Mouse (Mus musculus): ENCODE measurements around the gene Poc1a.

- TF ChIP-seq POLR2A (IDR thresholded peaks at IDR 0.05; ENCODE audit: insufficient read depth, low read length) = no peak
- no peak for TF ChIP-seq EP300 (IDR thresholded peaks at IDR 0.05; ENCODE audit: insufficient read depth, low read depth, low read length)
These were observed 64.8 kb downstream of the Poc1a start for GRCm38 (mm10) chr9:106345630-106346029.
